Comparison of ENCODE assay signal across 8 mouse cellular contexts in the genomic region with DNA sequence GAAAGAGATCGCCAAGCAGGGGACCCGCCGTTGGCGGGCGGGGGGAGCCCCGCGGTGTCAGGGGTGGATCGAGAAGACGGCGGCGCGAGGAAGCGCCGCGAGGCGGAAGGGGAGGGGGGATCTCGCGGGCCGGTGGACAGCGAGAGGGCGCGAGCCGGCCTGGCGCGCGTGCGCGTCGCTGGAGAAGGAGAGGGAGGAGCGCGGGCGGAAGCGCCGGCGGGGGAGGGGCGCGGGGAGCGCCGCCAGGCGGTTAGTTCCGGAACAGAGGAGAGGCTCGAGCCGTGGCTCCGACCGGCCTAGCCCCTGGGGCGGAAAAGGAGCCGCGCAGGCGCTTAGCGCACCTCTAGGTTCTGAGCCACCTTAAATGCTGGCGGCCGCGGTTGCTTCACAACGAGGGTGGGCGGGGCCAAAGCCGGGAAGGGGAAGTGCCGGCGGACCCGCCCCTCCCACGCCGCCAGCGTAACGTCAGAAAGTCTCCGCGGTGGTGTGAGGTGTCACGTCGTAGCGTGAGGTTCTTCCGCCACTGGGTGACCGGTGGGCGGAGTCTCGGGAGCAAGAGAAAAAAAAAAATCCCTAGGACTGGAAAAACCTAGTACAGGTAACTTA. TPM values are rescaled to one million over a fixed set of nuclear protein-coding genes. Genes with fewer than 3 reads are reported as not detected.
A peak's percentile ranks its signal among the peaks of the same experiment; 100 is the strongest.
DNase-seq lines count a peak whose midpoint lies in the region; ATAC-seq and TF ChIP-seq lines count a peak whose summit lies in the region.

A gene (minus strand): TSS at position 165 of the 606 bp plus-strand sequence.

- H3K27ac ChIP-seq in gastrocnemius, adult 2 months = peak within 1 kb of the TSS; percentile 98
- peak within 1 kb of the TSS; percentile 98 for H3K27ac ChIP-seq in hindbrain, postnatal 0 days
- H3K27ac ChIP-seq in left cerebral cortex, adult 2 months = peak within 1 kb of the TSS; percentile 98

- no peaks in the 10 kb centered on the region for H3K9me3 ChIP-seq in hindbrain, postnatal 0 days (ENCODE audit: low read length)

- H3K36me3 ChIP-seq in hindbrain, postnatal 0 days (ENCODE audit: insufficient read depth, low read length) = peaks cover 25% of the 10 kb centered on the region

- H3K4me2 ChIP-seq in hindbrain, postnatal 0 days (ENCODE audit: low read depth, low read length) = peak within 1 kb of the TSS; percentile 70

- peak; percentile 70 for TF ChIP-seq CTCF in gastrocnemius, adult 2 months (IDR thresholded peaks at IDR 0.05)
- peak; percentile 48 for TF ChIP-seq CTCF in hindbrain, postnatal 0 days (IDR thresholded peaks at IDR 0.05; ENCODE audit: low read depth)
- peak; percentile 69 for TF ChIP-seq CTCF in left cerebral cortex, adult 2 months (IDR thresholded peaks at IDR 0.05)

- intact Hi-C loops in gastrocnemius, adult 2 months (cut with DNase I) = loop anchor here (2.0 to 10.0 kb wide), 2 partner anchors 17 to 191 kb away; a partner anchor contains a TSS
- intact Hi-C loops in left cerebral cortex, adult 2 months (cut with DNase I) = loop anchor here (5.0 to 10.0 kb wide), 2 partner anchors 291 to 1244 kb away; a partner anchor contains a TSS

- H3K9ac ChIP-seq in hindbrain, postnatal 0 days (replicated peaks; ENCODE audit: low read length) = peak within 1 kb of the TSS; percentile 92

- H3K4me1 ChIP-seq in hindbrain, postnatal 0 days (ENCODE audit: insufficient read depth, low read length) = no peaks in the 10 kb centered on the region

- H3K27me3 ChIP-seq in hindbrain, postnatal 0 days (ENCODE audit: insufficient read depth, low read length) = no peaks in the 10 kb centered on the region

- peak; percentile 75 for ATAC-seq in common myeloid progenitor, adult 5-6 weeks (replicated peaks; ENCODE audit: low read depth, poor library complexity, severe bottlenecking)
- ATAC-seq in hindbrain, postnatal 0 days = peak; percentile 91
- ATAC-seq in megakaryocyte, adult 5-6 weeks (ENCODE audit: poor library complexity, severe bottlenecking) = peak; percentile 87

- peak; percentile 100 for DNase-seq in ZHBTc4 (ENCODE audit: low read depth, low spot score)
- DNase-seq in gastrocnemius, adult 2 months = peak; percentile 99
- peak; percentile 100 for DNase-seq in hindbrain, postnatal 0 days (ENCODE audit: low spot score)
- peak; percentile 99 for DNase-seq in left cerebral cortex, adult 2 months (ENCODE audit: extremely low spot score in 1 of 2, low spot score in 2 of 2)
- DNase-seq in right cerebral cortex, adult 2 months (ENCODE audit: low spot score in 2 of 2) = peak; percentile 98 to 99
- peak; percentile 99 for DNase-seq in urinary bladder, postnatal 14 days (ENCODE audit: low spot score)

- WGBS in hindbrain, postnatal 0 days = under 1% methylated on average over 55 of the region's 72 CpGs

- H3K4me3 ChIP-seq in gastrocnemius, adult 2 months = peak within 1 kb of the TSS; percentile 81
- H3K4me3 ChIP-seq in hindbrain, postnatal 0 days (ENCODE audit: low read length) = peak within 1 kb of the TSS; percentile 70
- H3K4me3 ChIP-seq in left cerebral cortex, adult 2 months = peak within 1 kb of the TSS; percentile 100

RNA-seq across cellular contexts. Expression of the gene that starts here (rescaled TPM):
- total RNA-seq in common myeloid progenitor, adult 5-6 weeks (2017) = 37.0 and 51.1 TPM in 2 replicates
- 10 to 100 TPM; 32.8 to 34.0 TPM for total RNA-seq in gastrocnemius, adult 2 months (2021)
- 71.1 and 72.3 TPM in 2 replicates for total RNA-seq in hindbrain, postnatal 0 days (2014; rRNA removed)
- 45.9 and 54.0 TPM in 2 replicates for polyA plus RNA-seq in hindbrain, postnatal 0 days (2015; fragmentation: Nextera tagmentation; extraction: Ambion mirVana)
- total RNA-seq in left cerebral cortex, adult 2 months (2021) = 100 to 1,000 TPM; 131 to 139 TPM
- 75.5 and 84.4 TPM in 2 replicates for total RNA-seq in megakaryocyte, adult 5-6 weeks (2015)
- total RNA-seq in megakaryocyte, adult 5-6 weeks (2017) = 26.1 and 40.5 TPM in 2 replicates

Comparison
In these comparisons a context has a peak if more than half of its experiments do, and no peak if none do; other contexts are left out.
1. Peak in every context shown above with its lines: DNase-seq, ATAC-seq, H3K4me3 ChIP-seq and H3K27ac ChIP-seq.